1 mouse cellular context compared by ENCODE assay signal in genomic region chr10:81605666-81605973, GRCm38 (mm10).
TF ChIP-seq lines count a peak whose summit lies in the region.

No protein-coding gene starts in this region.

TF ChIP-seq in MEL, 35 proteins besides CTCF, POLR2A, EP300 and RAD21:
- TF ChIP-seq MAZ (IDR thresholded peaks at IDR 0.05; ENCODE audit: low read depth, low read length) = no peak
- no peak for TF ChIP-seq SIN3A (IDR thresholded peaks at IDR 0.05; ENCODE audit: low read length)
- no peak for TF ChIP-seq TAL1 (IDR thresholded peaks at IDR 0.05; ENCODE audit: low read length)
- TF ChIP-seq CHD1 (IDR thresholded peaks at IDR 0.05; ENCODE audit: low read depth, low read length) = peak; percentile 81
TF ChIP-seq in MEL: peak in this region for 1.
